Mouse (Mus musculus) adrenal gland, adult 18-20 months (tissue): ENCODE measurements around the gene Ddi2. TPM values are rescaled to one million over a fixed set of nuclear protein-coding genes. Genes with fewer than 3 reads are reported as not detected.

Source experiments
- DNase-seq, 2 experiments: peaks; one replicate each; pipeline ENCODE4 v3.0.0; 2021 to 2022; ENCODE audit warnings: low spot score in 2 of 2
- total RNA-seq, 2 experiments: library from RNA; stranded (reverse); gene quantifications; 1 replicate in 1 of 2; 2 replicates in 1 of 2; pipeline ENCODE4 v1.2.3; 2021

Gene Ddi2
- total RNA-seq, 2 experiments from 2014 or later, result 52.1 to 71.7 TPM

DNA sequence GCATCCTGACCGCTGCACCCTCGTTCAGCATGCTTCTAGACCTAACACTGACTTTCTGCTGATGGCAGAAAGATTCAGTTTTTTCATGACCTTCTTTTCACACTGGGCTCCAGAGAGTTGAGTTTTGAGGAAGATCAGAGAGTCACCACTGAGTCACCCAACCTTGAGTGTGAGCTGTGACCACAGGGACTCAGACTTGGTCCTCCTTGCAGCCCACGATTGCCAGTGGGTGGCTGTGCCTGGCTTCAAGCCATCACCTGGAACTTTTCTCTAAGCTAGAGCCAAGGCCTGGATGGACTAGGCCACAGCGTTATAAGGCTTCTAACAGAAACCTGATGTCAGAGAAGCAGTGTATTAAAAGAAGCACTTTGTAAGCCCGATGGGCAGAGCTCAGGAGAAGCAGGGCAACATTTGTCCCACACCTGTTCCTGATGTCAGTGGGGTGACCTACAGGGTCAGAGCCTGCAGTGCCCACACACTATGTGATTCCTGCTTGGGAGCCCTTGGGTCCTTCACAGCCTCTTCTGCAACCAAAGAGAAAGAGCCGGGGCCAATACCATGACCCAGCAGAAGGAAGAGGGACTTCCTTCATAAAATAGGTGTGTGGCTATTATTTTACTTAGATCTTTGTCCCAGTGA lies 64.3 kb downstream of the Ddi2 start:
- peak; percentile 43 to 62 for DNase-seq

DNA sequence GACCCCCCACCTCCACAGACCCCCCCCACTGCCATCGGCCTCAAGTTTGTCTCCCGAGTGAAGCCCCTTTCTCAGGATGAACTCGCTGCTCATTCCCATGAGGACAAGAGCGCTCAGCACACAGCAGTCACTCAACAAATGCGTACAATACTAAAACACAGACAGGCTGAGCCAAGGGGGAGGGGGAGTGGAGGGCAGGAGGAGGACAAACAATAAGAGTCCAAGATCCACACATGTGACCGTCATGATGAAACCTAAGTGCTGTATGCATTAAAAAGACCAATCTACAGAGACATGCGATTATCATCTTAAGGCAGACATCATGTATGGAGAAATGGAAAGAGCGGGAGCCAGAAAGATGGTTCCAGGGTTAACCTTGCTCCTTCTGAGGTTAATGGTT lies 66.3 kb downstream of the Ddi2 start:
- DNase-seq, result no peak

DNA sequence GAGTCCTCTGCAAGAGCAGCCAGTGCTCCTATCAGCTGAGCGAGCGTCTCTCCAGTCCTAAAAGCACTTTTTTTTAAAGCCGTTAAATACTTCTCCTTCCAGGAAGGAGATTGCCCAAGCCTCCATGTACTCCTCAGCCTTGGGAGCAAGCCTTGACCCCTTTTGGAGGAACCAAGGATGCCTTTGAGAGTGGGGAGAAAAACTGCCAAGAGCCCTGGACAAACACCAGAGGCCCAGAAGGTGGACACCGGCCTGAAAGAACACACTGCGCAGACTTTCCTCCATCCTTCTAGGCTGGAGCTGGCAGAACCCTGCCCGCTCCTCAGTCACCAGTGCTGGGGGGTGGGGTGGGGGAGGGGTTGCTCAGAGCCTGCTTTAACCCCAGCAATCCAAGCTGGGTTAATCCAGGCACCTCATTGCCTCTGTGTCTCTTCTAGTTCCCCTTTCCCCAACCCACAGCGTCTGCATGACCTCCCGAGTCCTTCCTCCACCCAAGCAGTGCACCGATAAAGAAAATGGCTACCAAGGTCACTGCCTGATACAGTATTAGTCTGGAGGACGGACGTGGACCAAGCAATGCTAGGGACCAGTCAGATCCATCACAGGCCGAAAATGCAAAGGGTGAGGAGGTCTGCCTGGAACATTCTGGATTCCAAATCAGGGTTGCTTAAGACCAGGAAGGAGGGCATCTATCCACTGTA lies 67.2 kb downstream of the Ddi2 start:
- DNase-seq, result no peak

DNA sequence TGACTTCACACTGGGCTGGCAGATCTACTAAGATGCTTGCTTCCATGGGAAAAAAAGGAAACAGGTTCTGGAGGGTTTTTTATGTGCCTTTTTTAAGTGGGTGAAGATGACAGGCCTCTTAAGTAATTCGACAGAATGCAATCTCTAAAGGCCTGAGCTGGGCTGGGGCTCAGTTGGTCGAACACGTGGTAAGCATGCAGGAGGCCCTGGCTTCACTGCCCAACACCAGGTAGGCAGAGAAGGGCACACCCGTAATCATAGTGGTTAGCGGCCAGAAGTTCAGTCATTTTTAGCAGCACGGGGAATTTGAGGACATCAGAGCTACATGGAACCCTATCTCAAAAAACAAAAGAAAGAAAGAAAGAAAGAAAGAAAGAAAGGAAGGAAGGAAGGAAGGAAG lies 68.7 kb downstream of the Ddi2 start:
- DNase-seq, result no peak

DNA sequence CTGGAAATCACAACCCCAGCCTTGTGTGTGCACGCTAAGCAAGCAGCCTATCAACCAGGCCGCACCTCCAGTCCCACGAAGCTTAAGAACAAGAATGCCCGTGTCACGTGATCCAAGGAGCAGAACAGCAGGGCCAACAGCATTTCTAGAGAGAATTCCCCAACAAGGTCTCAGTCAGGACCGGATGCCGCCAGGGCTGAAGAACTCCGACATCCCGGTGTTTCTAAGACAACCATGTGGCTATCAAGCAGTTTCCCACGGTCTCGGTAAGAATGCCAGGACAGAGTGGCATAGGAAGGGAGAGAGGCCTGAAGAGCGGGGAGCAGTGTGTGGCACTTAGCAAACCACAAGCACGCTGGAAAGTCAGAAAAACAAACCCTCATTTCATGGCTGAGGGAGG lies 69.4 kb downstream of the Ddi2 start:
- no peak for DNase-seq

DNA sequence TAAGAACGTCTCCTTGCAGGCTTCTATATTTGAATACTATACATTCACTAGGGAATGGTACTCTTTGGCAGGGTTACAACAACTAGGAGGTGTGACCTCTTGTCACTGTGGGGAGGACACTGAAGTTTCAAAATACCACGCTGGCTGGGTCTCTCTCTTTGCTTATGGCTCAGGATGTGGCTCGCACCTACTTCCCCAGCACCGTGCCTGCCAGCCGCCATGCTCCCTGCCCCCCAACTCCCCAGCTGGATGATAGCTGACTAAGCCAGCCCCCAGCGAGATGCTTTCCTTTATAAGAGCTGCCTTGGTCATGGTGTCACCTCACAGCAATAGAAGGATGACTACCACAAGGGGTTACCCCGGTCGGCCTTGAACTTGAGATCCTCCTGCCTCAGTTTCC lies 70.2 kb downstream of the Ddi2 start:
- DNase-seq, result no peak

DNA sequence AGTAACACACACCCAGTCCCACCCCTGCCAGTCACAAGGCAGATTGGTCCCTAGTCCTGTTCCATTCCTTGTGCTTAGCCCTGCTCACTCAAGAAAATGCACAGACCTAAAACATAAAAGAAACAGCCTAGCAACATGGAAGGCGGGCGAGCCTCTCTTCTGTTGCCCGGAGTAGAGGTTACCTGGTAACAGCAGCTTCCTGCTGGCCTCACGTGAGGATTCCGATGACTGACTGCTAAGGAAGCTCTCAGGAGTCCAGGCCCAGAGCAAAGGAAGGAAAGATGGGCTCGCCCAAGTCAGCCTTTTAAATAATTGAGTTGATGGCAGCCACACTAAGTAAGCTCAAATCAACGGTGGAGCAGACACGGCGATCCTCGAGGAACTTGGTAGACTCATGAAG lies 71.3 kb downstream of the Ddi2 start:
- no peak for DNase-seq

DNA sequence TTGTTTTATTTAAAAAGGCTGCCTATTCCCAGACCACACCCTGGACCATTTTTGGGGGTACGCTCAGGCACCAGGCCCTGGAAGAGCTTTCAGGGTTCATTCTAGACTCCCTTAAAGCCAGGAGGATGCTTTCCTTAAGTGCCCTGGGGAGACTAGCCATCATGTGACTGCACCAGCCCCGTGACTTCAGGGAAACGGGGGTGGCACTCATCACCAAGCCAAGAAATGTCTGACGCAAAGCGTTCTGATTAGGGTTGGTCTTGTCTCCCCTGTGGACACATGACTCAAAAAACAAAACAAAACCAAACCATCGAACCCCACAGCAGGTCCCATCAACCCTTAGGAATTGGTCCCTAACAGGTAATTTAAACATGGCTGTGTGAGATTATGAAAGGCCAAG lies 71.9 kb downstream of the Ddi2 start:
- no peak for DNase-seq

DNA sequence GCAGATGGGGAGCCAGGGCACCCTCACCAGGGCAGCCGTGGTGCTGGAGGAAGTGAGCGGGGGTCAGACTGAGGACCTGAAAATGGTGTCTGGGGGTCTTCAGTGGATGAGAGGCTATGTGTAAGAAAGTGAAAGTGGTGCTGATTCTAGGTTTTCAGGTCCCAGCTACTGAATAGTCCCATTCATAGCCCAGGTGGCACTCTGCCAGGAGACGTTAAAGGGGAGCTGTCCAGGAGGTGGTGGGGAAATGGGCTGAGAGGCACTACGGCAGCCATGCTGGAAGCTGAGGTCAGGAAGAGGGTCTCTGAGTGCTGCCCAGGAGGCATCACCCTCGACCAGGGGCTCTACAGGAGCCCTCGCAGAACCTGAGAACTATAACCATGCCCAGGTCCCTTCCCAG lies 74.0 kb downstream of the Ddi2 start:
- no peak for DNase-seq

DNA sequence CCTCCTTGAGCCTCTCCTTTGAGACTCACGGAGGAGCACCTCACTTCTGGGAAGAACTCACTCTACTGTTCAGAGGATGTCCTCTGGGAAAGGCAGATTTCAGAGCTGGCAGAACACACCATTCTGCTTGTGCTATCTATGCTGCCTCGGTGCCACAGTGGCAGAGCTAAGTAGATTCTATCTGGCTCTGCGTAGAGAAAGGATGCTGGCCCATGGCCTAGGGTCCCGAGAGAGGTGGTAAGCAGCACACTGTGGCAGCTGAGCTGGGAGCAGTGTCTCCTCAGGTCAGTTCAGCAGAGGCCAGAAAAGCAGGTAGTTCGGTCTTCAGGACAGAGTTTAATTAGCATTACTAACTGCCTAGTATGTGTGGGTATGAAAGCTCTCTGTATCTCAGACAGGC lies 75.0 kb downstream of the Ddi2 start:
- DNase-seq, result no peak

DNA sequence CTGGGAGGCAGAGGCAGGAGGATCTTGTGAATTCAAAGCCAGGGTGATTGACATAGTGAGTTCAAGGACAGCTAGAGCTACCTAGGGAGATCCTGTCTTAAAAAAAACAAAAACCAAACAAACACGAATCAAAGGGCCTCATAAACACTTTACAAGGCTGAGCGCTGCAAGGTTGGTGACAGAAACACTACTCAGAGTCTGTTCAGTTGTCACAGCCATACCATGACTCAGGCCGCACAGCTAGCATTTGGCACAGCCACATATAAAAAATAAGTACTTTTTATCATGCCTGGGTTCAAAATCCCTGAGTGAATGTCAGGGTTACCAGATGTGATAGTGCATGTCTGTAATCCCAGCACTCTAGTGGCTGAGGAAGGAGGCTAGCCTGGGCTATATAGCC lies 76.0 kb downstream of the Ddi2 start:
- DNase-seq, result no peak

DNA sequence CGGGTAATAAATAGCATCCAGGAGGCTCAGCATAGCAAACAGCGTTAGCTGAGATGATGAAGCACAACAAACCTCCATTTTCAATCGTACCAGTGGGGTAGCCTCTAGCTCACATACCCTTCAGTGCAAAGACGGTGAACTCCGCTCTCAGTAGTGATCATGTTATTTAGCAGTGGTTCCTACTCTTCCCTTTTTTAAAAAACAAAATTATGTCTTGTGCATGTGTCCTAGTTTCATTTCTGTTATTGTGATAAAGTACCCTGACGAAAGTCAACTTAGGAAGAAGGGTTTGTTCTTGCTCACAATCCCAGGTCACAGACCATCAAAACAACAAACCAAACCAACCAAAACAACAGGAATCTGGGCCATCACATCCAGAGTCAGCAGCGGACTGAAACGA lies 77.2 kb downstream of the Ddi2 start:
- no peak for DNase-seq

DNA sequence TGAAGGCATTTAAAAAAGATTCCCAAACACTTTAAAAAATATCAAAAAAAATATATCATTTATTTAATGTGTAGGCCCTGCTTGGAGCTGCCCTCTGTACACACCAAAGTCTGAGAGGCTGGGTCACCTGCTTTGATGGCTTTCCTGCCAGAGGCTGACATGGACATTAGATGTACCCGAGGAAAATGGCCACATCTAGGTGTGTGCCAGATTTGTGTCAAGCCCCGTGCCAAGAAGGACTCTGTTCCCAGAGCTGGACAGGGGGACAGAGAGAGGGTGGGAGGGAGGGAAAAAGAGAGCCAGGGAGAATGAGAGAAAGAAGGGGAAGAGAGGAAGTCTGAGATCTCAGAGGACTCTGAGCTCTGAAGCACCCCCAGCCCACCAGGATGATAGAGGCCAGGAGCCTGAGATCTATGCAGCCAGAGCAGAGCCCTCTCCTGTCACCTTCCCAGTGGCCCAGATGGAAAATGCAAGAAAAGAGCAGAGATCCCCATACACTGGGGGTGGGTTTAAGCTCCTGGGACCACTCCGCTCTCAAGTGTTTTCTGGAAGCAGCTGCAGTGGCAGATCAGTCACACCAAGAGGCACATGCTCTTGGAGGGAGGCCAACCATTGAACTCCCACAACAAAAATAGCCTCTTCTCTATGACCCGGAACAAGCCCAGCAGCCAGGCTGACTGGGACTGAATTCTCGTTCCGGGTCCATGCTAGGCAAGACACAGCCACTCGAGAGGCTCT lies 79.9 kb downstream of the Ddi2 start:
- DNase-seq, result no peak

DNA sequence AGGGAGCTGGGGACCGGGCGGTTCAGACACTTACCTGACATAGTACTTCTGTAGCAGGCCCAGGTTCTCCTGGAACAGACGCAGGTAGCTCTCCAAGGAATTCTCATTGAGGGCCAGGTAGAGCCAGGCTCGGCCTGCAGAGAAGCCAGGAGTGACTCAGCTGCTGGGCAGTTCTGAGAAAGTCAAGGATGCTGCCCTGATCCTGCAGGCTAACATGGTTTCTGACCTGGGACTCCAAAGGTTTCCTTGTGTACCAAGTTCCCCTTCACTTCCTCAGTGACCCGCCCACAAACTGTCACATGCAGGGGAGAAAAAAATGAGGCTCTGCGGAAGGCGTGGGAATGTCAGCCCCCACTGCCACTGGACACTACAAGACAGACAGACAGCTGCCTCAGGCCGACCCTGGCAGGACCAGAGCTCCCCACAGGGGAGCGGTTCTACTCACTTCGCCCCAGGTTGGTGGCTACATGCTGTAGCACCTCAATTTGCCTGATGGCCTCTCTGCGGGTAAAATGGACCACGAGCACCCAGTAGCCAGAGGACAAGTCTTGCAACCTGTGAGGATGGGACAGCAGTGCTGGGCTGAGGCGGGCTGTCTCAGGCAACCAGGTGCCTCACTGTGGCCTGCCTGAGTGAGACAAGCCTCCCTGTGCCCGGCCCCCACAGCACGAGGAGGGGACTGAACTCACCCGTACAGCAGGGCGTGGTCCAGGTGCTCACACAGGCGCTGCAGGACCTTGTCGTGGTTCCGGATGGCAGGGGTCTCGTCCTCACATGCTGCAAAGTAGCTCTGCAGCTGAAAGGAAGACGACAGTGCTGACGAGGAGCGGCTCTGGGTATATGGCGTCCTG lies 81.0 kb downstream of the Ddi2 start:
- DNase-seq, result no peak

DNA sequence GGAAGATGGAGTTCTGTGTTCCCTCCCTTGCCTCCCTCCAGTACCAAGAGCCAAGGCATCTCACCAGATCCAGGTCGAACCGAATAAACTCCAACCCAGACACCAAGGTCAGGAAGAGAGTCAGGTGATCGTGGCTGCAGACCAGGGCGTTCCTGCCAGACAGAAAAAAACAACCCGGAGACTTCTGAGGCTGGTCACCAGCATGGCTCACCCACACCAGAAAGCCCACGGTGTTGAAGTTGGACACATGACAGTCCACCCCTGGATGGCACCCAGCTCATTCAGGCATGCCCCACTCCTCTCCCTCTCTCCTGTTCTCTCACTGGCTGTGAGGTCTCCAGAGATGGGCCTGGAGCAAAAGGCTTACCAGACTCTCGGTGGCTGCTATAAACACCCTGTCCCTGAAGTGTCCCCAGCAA lies 81.9 kb downstream of the Ddi2 start:
- DNase-seq, result no peak

DNA sequence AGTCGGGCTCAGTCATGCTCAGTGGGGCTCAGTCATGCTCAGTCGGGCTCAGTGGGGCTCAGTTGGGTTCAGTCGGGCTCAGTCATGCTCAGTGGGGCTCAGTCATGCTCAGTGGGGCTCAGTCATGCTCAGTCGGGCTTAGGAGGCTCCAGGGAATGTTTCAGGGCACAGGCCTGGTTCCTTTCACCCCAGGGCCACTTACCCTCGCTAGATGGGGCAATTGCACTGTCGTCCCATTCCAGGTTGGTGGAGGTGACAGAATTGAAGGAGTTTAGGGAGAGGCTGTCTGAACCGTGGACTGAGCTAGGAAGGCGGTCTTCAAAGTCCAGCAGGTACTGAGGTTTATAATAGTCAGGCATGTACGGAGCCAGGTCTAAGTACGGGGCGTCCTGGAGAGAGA lies 83.7 kb downstream of the Ddi2 start:
- DNase-seq, result no peak

DNA sequence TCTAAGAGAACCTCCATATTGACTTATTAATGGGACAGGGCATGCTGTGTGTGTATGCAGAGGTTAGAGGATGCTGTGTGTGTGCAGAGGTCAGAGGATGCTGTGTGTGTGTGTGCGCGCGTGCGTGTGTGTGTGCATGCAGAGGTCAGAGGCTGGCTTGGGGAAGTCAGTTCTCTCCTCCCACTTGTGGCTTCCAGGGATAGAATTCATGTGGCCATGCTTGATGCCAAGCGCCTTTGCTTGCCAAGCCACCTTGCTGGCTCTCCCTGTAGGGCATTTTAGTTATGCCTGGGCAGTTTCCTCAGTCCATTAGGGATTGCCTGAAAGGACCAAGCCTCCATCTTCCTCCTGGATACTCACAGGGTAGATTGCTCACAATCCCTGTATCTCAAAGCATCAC lies 86.5 kb downstream of the Ddi2 start:
- DNase-seq, result no peak

DNA sequence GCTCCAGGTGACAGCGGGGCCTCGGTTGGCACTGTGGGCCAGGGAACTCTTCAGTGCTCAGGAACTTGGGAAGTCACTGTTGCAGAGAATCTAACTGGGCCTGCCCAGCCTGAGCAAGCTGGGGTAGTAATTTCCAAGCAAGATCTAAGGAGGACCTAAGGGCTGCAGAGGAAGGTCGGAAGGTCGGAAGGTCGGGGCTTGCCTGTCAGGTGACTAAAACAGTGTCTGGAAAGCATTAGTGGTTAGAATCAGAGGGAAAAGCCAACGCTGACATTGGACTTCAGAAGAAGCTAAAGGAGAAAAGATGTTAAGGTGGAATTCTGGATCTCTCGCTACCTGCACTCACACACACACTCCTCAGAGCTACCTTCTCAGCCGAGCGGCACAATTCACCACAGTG lies 87.2 kb downstream of the Ddi2 start:
- DNase-seq, result no peak

DNA sequence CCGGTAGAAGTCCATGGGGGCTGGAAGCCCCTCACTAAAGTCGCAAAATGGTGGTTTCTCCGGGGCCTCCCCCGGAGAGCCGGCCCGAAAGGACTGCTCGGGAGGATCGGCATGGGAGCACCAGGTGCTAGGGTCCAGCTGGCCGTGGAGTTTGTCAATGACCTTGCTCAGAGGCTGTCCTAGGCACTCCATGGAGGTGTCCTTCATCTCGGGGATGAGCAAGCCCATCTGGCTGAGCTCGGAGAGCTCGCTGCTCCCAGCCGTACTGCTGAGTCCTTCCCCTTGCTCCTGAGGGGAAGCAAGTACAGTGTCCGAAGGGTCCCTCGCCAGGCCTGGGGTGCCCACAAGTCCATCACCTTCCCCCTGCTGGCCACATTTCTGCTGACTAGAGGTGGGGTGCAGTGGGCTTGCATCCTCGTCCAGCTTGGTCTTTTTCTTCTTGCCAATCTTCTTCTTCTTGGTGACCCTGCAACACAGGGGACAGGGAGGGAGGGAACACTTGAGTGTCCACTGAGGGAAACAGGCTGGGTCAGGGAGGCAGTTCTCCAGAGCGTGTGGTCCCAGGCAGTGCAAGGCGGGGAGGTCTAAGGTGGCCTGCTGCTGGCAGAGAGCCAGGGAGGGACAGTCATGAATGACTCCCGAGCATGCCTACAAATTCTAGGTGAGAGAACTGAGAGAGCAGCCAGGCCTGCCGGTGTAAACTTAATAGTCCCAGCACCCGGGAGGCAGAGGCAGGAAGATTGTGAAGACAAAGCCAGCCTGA lies 90.9 kb downstream of the Ddi2 start:
- DNase-seq, result peak in 1 of 2 experiments; percentile 25

DNA sequence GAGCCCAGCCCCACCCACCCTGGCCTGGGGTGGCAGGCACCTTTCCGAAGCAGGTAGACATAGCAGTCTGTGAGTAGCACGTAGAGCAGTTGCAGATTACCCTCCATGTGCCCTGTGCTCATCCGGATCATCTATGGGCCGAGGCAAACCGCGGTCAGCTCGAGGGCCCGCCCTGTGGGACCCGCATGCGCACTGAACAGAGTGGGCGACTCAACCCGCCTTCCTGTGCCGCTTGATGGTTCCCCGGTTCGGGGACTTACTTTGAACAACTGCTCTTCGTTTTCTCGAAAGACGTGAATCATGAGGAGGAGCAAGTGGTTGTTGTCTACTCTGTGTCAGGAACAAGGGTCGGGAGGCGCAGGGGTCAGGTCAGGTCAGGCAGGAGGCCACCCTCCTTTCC lies 92.0 kb downstream of the Ddi2 start:
- DNase-seq, result no peak

DNA sequence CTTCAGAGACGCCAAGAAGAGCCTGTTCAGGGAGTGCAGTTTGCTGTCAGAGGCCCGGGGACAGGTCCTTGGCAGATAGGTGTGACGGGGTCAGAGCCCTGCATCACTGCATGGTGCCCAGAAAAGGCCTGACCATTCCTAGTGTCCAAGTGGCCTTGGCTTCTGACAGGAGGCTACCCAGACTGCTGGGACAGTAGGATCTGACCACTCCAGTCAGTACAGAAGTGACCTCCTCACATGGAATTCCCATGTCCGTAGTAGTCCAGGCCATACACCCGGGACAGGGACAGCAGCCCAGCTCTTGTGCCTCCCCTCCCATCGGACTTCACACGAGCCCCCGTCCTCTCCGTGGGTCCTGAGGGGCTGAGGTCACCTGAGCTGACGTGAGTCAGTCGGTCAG lies 93.2 kb downstream of the Ddi2 start:
- no peak for DNase-seq
